ENCODE assay signal across 8 mouse cellular contexts in the genomic region with DNA sequence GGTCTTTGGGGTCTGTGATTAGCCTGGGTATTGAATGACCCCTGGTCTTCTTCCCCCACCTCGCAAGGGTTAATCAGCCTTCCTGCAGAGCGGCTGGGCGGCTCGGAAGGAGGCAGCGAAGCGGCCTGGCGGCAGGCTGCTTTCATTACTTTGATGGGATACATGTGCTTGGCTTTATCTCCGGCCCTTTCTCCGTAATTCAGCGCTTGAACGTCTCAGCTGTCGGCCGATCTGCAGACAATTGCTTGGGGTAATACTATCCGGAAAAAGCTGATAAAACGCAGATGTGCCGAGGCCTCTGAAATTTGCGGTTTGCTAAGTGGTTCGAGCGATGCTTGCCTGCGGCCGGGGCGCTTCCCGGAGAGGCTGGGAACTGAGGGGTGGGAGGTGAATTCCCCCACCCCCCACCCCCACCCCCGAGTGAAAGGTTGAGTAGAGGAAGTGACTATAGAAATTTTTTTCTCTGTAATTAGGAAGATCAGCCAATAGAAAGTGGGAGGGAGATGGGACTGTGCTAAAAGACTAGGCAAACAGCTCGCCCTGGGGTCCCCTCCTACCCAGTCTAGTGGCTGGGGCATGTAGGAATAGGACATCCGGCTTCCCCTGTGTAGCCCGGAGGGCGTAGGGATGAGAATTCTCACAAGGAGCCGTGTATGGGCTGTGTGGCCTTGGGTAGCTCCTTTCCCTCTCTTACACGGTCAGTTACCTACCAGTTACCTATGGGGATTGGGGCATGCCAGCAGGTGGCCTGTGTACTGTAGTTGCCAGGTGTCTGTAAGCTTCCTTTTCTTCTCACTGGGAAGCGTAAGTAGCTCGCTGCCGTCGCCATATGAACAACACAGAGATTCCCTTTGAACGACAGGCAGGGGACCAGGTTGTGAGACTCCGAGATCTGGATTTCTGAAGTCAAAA.
DNase-seq lines count a peak whose midpoint lies in the region; ATAC-seq and TF ChIP-seq lines count a peak whose summit lies in the region.

No protein-coding gene starts in this region.

- H3K27ac ChIP-seq in layer of hippocampus, adult 2 months, result no peak overlapping the region
- no peak overlapping the region for H3K27ac ChIP-seq in forebrain, postnatal 0 days (ENCODE audit: low read depth, low read length)
- H3K27ac ChIP-seq in limb, embryonic 11.5 days (replicated peaks; ENCODE audit: low read depth, low read length), result no peak overlapping the region

- peak overlapping the region; percentile 10; the same call in 1 of the 2 replicates for H3K9ac ChIP-seq in forebrain, postnatal 0 days
- 0 out of 2 replicates have a peak overlapping the region, but pooled peaks have one; percentile 19 for H3K9ac ChIP-seq in limb, embryonic 11.5 days (ENCODE audit: low read length)

- DNase-seq in layer of hippocampus, adult 2 months (ENCODE audit: low spot score in 2 of 2), result no peak
- DNase-seq in layer of hippocampus, postnatal 36 days, result no peak
- DNase-seq in forebrain, postnatal 0 days, result peak; percentile 19
- peak; percentile 82 for DNase-seq in limb, embryonic 11.5 days (ENCODE audit: low spot score)
- peak; percentile 43 for DNase-seq in retina, embryonic 14.5 days (ENCODE audit: low spot score)
- DNase-seq in gastrocnemius, adult 18-20 months (ENCODE audit: low spot score), result no peak

- H3K36me3 ChIP-seq in forebrain, postnatal 0 days (ENCODE audit: insufficient read depth), result no peaks in the 10 kb centered on the region
- H3K36me3 ChIP-seq in limb, embryonic 11.5 days (ENCODE audit: control insufficient read depth, insufficient read depth, low read length), result no peaks in the 10 kb centered on the region

- 0 out of 2 replicates have a peak, but pooled peaks cover 5% of the 10 kb centered on the region for H3K4me1 ChIP-seq in forebrain, postnatal 0 days (ENCODE audit: insufficient read depth)
- H3K4me1 ChIP-seq in limb, embryonic 11.5 days (ENCODE audit: control insufficient read depth, insufficient read depth, low read length), result peaks cover 49% of the 10 kb centered on the region

- no peak for TF ChIP-seq CTCF in layer of hippocampus, adult 2 months (conservative IDR thresholded peaks at IDR 0.05)
- TF ChIP-seq CTCF in forebrain, postnatal 0 days (IDR thresholded peaks at IDR 0.05; ENCODE audit: low read depth), result no peak

- WGBS in forebrain, postnatal 0 days, result 4% methylated on average over 36 of the region's 36 CpGs
- WGBS in limb, embryonic 11.5 days, result under 1% methylated on average over 36 of the region's 36 CpGs

- peaks cover 75% of the 10 kb centered on the region for H3K27me3 ChIP-seq in forebrain, postnatal 0 days (ENCODE audit: insufficient read depth, low read length)
- H3K27me3 ChIP-seq in limb, embryonic 11.5 days (ENCODE audit: control insufficient read depth, insufficient read depth, low read length), result peaks cover 34% of the 10 kb centered on the region

- ATAC-seq in forebrain, postnatal 0 days, result 0 out of 2 replicates have a peak, but pooled peaks have one; percentile 2
- ATAC-seq in limb, embryonic 11.5 days (ENCODE audit: insufficient number of reproducible peaks, low FRiP score, low TSS enrichment, low read depth), result peak; percentile 60
- ATAC-seq in inflammation-experienced regulatory T-cells, adult 6 months, result no peak
- no peak for ATAC-seq in frontal cortex, adult (ENCODE audit: low TSS enrichment)

- H3K4me3 ChIP-seq in layer of hippocampus, adult 2 months, result peak overlapping the region; percentile 22; the same call in 1 of the 2 replicates
- H3K4me3 ChIP-seq in forebrain, postnatal 0 days (ENCODE audit: low read depth, low read length), result peak overlapping the region; percentile 24
- H3K4me3 ChIP-seq in limb, embryonic 11.5 days (ENCODE audit: low read depth, low read length), result peak overlapping the region; percentile 20

- H3K9me3 ChIP-seq in forebrain, postnatal 0 days (ENCODE audit: low read length), result no peaks in the 10 kb centered on the region
- no peaks in the 10 kb centered on the region for H3K9me3 ChIP-seq in limb, embryonic 11.5 days (ENCODE audit: control insufficient read depth, low read length)

- peak overlapping the region; percentile 41 for H3K4me2 ChIP-seq in forebrain, postnatal 0 days (ENCODE audit: low read depth)
- H3K4me2 ChIP-seq in limb, embryonic 11.5 days (ENCODE audit: low read depth, severe bottlenecking), result peak overlapping the region; percentile 27

Comparison
In these comparisons a context has a peak if more than half of its experiments do, and no peak if none do; other contexts are left out.
1. DNase-seq: peak in forebrain, postnatal 0 days (single experiment), limb, embryonic 11.5 days (single experiment) and retina, embryonic 14.5 days (single experiment); none in layer of hippocampus, adult 2 months (0 of 2), layer of hippocampus, postnatal 36 days (0 of 2) and gastrocnemius, adult 18-20 months (single experiment).
2. ATAC-seq: peak in forebrain, postnatal 0 days (single experiment) and limb, embryonic 11.5 days (single experiment); none in inflammation-experienced regulatory T-cells, adult 6 months (single experiment) and frontal cortex, adult (single experiment).
3. Peak in every context shown above with its lines, with median percentiles within 50 percentile points of each other: H3K4me3 ChIP-seq.